Comparison of ENCODE assay signal across 24 mouse cellular contexts in the genomic region with DNA sequence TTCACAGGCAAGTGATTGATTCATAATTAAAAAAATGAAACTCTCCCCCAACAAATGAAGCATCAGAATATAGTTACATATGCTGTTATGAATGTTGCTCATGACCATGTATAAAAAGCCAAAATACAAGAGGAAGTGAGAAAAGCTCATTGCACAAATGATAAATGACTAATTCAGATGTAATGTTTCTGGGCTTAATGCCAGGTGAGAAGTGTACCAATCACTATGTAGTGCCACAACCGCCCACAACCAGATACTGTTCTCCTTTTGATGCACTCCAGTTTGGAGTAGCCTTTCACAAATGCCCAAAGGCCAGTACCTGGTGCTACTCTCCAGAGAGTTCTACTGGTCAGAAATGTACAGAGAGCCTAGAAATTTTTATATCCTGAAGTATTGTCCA. TPM values are rescaled to one million over a fixed set of nuclear protein-coding genes. Genes with fewer than 3 reads are reported as not detected.
DNase-seq lines count a peak whose midpoint lies in the region; ATAC-seq and TF ChIP-seq lines count a peak whose summit lies in the region.
"Had no signal": no experiment of that assay in that cellular context is flagged by ENCODE, and none has a peak within 500 bp of the region (broad histone marks: within the 10 kb centered on the region; RNA-seq: fewer than 3 reads in every experiment).

No protein-coding gene starts in this region.

- H3K4me1 ChIP-seq in hindbrain, postnatal 0 days (ENCODE audit: insufficient read depth, low read length) = no peaks in the 10 kb centered on the region
- no peaks in the 10 kb centered on the region for H3K4me1 ChIP-seq in hindbrain, embryonic 16.5 days (ENCODE audit: control insufficient read depth, insufficient read depth, low read depth, low read length)
- H3K4me1 ChIP-seq: embryonic facial prominence, embryonic 12.5 days; forebrain, embryonic 13.5 days; limb, embryonic 10.5 days; liver, embryonic 13.5 days; neural tube, embryonic 13.5 days had no signal

- H3K27me3 ChIP-seq in hindbrain, postnatal 0 days (ENCODE audit: insufficient read depth, low read length) = no peaks in the 10 kb centered on the region
- H3K27me3 ChIP-seq in hindbrain, embryonic 16.5 days (replicated peaks; ENCODE audit: control insufficient read depth, insufficient read depth, low read length) = no peaks in the 10 kb centered on the region
- H3K27me3 ChIP-seq: embryonic facial prominence, embryonic 12.5 days; forebrain, embryonic 13.5 days; liver, embryonic 13.5 days; neural tube, embryonic 13.5 days had no signal

- no peak overlapping the region for H3K4me2 ChIP-seq in hindbrain, postnatal 0 days (ENCODE audit: low read depth, low read length)
- no peak overlapping the region for H3K4me2 ChIP-seq in hindbrain, embryonic 16.5 days (ENCODE audit: low read length)
- H3K4me2 ChIP-seq: embryonic facial prominence, embryonic 12.5 days; forebrain, embryonic 13.5 days; heart, embryonic 11.5 days; liver, embryonic 13.5 days; neural tube, embryonic 13.5 days had no signal

- no peak overlapping the region for H3K27ac ChIP-seq in hindbrain, postnatal 0 days
- H3K27ac ChIP-seq in hindbrain, embryonic 16.5 days (ENCODE audit: low read depth, low read length) = no peak overlapping the region
- H3K27ac ChIP-seq: embryonic facial prominence, embryonic 12.5 days; forebrain, embryonic 13.5 days; limb, embryonic 10.5 days; liver, embryonic 13.5 days; macrophage; neural tube, embryonic 13.5 days had no signal

- H3K4me3 ChIP-seq in hindbrain, postnatal 0 days (ENCODE audit: low read length) = no peak overlapping the region
- H3K4me3 ChIP-seq in hindbrain, embryonic 16.5 days (ENCODE audit: low read length) = no peak overlapping the region
- H3K4me3 ChIP-seq: embryonic facial prominence, embryonic 12.5 days; forebrain, embryonic 13.5 days; limb, embryonic 10.5 days; liver, embryonic 13.5 days; neural tube, embryonic 13.5 days had no signal

- no peak for ATAC-seq in hindbrain, postnatal 0 days
- no peak for ATAC-seq in hindbrain, embryonic 16.5 days
- peak; percentile 99 for ATAC-seq in granulocyte monocyte progenitor cell, adult 5-6 weeks (replicated peaks; ENCODE audit: poor library complexity, severe bottlenecking)
- ATAC-seq: CD4-positive, CD25-positive, alpha-beta regulatory T cell, adult 4 months; forebrain, embryonic 13.5 days; intestine, embryonic 16.5 days; midbrain, embryonic 16.5 days had no signal

- no peaks in the 10 kb centered on the region for H3K9me3 ChIP-seq in hindbrain, postnatal 0 days (ENCODE audit: low read length)
- no peaks in the 10 kb centered on the region for H3K9me3 ChIP-seq in hindbrain, embryonic 16.5 days (ENCODE audit: control insufficient read depth, low read length)
- H3K9me3 ChIP-seq: embryonic facial prominence, embryonic 12.5 days; forebrain, embryonic 13.5 days; limb, embryonic 10.5 days; liver, embryonic 13.5 days; neural tube, embryonic 13.5 days had no signal

- DNase-seq in hindbrain, postnatal 0 days (ENCODE audit: low spot score) = peak; percentile 4
- peak; percentile 29 to 53 for DNase-seq in right cerebral cortex, adult 2 months (ENCODE audit: low spot score in 2 of 2)
- DNase-seq in right cerebral cortex, postnatal 4 days = no peak
- no peak for DNase-seq in gastrocnemius, postnatal 25 days
- no peak for DNase-seq in adrenal gland, adult 18-20 months (ENCODE audit: low spot score in 2 of 2)
- DNase-seq in kidney, postnatal 25 days = no peak
- DNase-seq: adrenal gland, adult 8-10 months; cerebellum, postnatal 36 days; kidney, postnatal 14 days; liver, embryonic 13.5 days; thymus, postnatal 4 days had no signal

- H3K9ac ChIP-seq in hindbrain, postnatal 0 days (replicated peaks; ENCODE audit: low read length) = no peak overlapping the region
- H3K9ac ChIP-seq in hindbrain, embryonic 16.5 days (ENCODE audit: low read depth, low read length) = no peak overlapping the region
- H3K9ac ChIP-seq: embryonic facial prominence, embryonic 12.5 days; forebrain, embryonic 13.5 days; liver, embryonic 13.5 days; neural tube, embryonic 13.5 days had no signal

- no peaks in the 10 kb centered on the region for H3K36me3 ChIP-seq in hindbrain, postnatal 0 days (ENCODE audit: insufficient read depth, low read length)
- no peaks in the 10 kb centered on the region for H3K36me3 ChIP-seq in hindbrain, embryonic 16.5 days (ENCODE audit: control insufficient read depth, insufficient read depth, low read length)
- H3K36me3 ChIP-seq: embryonic facial prominence, embryonic 12.5 days; limb, embryonic 10.5 days; liver, embryonic 13.5 days; neural tube, embryonic 13.5 days had no signal

- no peak for TF ChIP-seq CTCF in hindbrain, postnatal 0 days (IDR thresholded peaks at IDR 0.05; ENCODE audit: low read depth)

- 86% methylated on average over 1 of the region's 1 CpGs for WGBS in hindbrain, postnatal 0 days
- 76% methylated on average over 1 of the region's 1 CpGs for WGBS in hindbrain, embryonic 16.5 days

RNA-seq across cellular contexts. Expression of gene Olfr877, which starts 20.7 kb away (rescaled TPM):
- not detected in 2 replicates for total RNA-seq in hindbrain, postnatal 0 days (2014; rRNA removed)
- not detected in 2 replicates for polyA plus RNA-seq in hindbrain, postnatal 0 days (2015; fragmentation: Nextera tagmentation; extraction: Ambion mirVana)
- not detected in 2 replicates for polyA plus RNA-seq in hindbrain, embryonic 16.5 days (2015; fragmentation: Nextera tagmentation; extraction: Ambion mirVana)
- total RNA-seq in granulocyte monocyte progenitor cell, adult 5-6 weeks (2014; fragmentation: Nextera tagmentation) = not detected in 2 replicates
- not detected in 2 replicates for total RNA-seq in granulocyte monocyte progenitor cell, adult 5-6 weeks (2017)
- total RNA-seq in gastrocnemius, postnatal 25 days (2021) = not detected
- under 1 TPM in 1 of 2 experiments, not detected in 1; 0.40 TPM for total RNA-seq in adrenal gland, adult 18-20 months (2021)
- total RNA-seq: adrenal gland, adult 8-10 months; gastrocnemius, adult 8-10 months had no signal
- polyA plus RNA-seq: CD4-positive, CD25-positive, alpha-beta regulatory T cell, adult 4 months; embryonic facial prominence, embryonic 12.5 days; forebrain, embryonic 13.5 days; heart, embryonic 11.5 days; hindbrain, embryonic 11.5 days; intestine, embryonic 16.5 days; limb, embryonic 10.5 days; liver, embryonic 13.5 days; macrophage; midbrain, embryonic 16.5 days; neural tube, embryonic 13.5 days had no signal

RNA-seq across cellular contexts. Expression of gene Olfr876, which starts 30.5 kb away (rescaled TPM):
- not detected in 2 replicates for total RNA-seq in hindbrain, postnatal 0 days (2014; rRNA removed)
- not detected in 2 replicates for polyA plus RNA-seq in hindbrain, postnatal 0 days (2015; fragmentation: Nextera tagmentation; extraction: Ambion mirVana)
- not detected in 2 replicates for polyA plus RNA-seq in hindbrain, embryonic 16.5 days (2015; fragmentation: Nextera tagmentation; extraction: Ambion mirVana)
- total RNA-seq in granulocyte monocyte progenitor cell, adult 5-6 weeks (2014; fragmentation: Nextera tagmentation) = not detected in 2 replicates
- total RNA-seq in granulocyte monocyte progenitor cell, adult 5-6 weeks (2017) = not detected in 2 replicates
- not detected for total RNA-seq in gastrocnemius, postnatal 25 days (2021)
- total RNA-seq in adrenal gland, adult 18-20 months (2021) = not detected
- total RNA-seq: adrenal gland, adult 8-10 months; gastrocnemius, adult 8-10 months had no signal
- polyA plus RNA-seq: CD4-positive, CD25-positive, alpha-beta regulatory T cell, adult 4 months; embryonic facial prominence, embryonic 12.5 days; forebrain, embryonic 13.5 days; heart, embryonic 11.5 days; hindbrain, embryonic 11.5 days; intestine, embryonic 16.5 days; limb, embryonic 10.5 days; liver, embryonic 13.5 days; macrophage; midbrain, embryonic 16.5 days; neural tube, embryonic 13.5 days had no signal

Comparison
In these comparisons a context has a peak if more than half of its experiments do, and no peak if none do; other contexts are left out.
1. DNase-seq: peak in hindbrain, postnatal 0 days (single experiment) and right cerebral cortex, adult 2 months (2 of 2); none in right cerebral cortex, postnatal 4 days (single experiment), gastrocnemius, postnatal 25 days (single experiment), adrenal gland, adult 18-20 months (0 of 2) and kidney, postnatal 25 days (0 of 2).